Mouse (Mus musculus): ENCODE data around the gene Tln2.

Tln2 gene

DNA sequence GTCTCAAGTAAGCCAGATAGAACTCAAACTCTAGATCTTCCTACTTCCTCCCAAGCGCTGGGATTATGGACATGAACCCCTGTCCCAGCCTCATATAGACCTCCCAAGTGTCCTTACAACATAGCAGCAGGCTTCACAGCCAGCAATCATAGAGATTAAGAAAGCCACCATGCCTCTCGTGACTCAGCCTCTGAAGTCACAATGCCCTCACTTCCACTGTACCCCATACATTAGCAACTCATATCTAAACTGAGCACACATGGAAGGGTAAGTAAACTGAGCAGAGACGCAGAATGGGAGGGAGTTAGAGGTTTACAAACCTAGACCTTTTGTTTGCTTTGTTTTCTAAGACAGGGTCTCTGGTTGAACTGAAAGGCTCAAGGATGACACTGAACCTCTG, 13.7 kb downstream of the Tln2 start:
- DNase-seq: no peak

DNA sequence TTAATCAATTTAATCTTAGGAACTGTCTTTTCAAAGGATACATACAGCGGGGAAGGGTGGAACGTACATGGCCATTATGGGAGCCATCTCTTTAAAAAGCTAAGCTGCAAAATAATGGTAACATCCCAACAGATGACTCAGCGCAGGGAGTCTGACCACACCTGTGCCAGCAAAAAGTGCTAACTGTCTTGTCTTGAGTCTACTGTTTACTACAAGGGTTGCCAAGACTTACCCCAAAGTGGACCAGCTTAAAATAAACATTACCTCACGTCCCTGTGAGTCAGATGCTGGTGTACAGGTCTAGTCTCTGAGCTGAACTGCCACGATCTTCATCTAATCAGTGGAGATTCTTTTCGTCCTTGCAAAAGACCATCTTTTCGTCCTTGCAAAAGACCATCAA, 14.7 kb downstream of the Tln2 start:
- DNase-seq: peak; percentile 83

DNA sequence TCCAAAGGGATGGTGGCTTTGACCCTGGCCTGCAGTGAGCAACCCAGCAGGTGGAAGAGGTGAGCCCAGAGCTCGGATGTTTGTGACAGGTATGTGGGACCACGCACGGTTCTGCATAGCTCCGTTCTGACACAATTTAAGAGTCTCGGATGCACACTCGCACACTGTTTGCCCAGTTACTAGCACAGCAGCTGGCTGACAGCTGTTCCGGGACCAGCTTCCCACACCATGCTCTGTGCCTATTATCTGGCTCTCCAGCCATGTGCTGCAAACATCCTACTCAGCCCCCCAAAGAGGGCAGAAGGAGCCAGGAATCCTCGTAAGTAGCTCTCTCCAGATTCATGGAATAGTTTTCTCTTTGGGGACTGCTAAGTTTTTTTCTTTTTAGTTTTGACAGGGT, 17.6 kb downstream of the Tln2 start:
- peak; percentile 91 for DNase-seq

DNA sequence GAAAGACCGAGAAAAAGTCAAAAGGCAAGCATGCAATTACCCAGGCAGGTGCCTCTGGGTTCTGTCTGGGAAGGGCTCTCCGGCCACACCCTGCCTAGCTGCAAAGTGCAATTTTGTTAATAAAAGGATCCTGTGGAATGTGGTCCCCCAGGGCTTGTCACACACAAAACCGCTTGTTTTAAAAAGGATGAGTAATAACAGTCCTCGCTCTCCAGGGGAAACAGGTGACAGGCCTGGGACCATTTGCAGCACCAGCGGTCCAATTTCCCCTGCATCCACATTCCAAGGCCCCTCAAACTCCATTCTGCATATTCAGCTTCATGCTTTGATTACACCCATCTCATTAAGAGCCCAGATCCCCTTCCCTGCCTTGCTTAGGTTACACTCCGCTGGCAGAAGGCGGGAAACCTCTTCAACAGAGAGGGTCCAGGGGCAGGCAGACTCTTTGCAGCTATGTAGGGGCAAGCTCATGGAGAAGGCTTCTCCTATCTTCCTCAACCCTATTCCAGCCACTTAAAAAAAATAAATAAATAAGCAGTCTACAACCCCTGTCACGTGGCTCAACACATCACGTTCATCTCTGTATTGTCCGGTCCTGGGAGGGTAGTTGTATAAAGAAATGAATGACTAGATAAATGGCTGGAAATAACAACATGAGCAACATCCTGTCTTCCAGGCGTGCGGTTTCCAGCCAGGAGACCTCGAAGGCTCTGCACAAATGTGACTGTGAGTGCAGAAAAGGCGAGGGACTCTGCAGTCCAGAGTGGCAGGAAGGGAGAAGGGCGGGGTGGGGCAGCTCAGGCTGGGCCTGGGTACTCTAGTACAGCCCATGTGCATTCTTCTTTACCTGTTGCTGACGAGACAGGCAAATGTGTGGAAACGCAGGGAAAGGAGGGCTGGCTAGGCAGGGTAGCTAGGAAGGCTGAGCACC, 19.5 kb downstream of the Tln2 start:
- peak; percentile 79 for DNase-seq

GRCm38 (mm10) chr9:67534420-67534819, 25.1 kb downstream of the Tln2 start:
- DNase-seq: peak; percentile 88

- no peak for DNase-seq
Observed at GRCm38 (mm10) chr9:67533260-67533659, 26.2 kb downstream of the Tln2 start.

DNA sequence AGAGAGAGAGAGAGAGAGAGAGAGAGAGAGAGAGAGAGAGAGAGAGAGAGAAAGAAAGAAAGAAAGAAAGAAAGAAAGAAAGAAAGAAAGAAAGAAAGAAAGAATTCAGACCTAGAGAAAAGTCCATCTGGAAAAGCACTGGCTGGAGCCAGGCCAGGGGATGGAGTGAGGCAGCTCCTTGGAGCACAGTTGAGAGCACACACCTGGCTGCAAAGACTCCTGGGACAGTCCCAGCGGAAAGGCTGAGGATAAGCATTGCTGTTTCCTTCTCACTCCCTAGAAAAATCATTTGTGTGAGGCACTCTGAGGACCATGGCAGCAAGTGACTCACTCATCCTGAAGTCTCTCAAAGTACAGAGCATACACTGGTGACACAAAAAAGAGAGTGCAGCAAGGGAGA, 26.9 kb downstream of the Tln2 start:
- DNase-seq: peak; percentile 70

DNA sequence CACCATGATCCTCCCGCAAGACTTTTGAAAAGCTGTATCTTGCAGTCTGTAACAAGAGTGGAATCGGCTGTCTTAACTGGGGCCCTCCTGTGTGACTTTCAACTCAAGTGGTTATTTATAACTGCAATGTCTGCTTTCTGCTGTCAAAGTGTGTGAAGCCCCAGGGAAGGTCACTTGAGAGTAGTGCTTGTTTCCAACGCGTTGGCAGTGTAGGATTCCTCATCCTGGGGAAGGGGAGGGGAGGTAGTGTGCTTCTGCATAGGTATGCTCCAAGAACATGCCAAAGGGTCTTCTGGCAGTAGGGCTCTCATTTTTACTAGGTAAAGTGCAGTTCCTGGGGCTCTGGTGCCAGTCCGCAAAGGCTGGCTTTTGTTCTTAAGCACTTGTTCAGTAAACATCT, 29.9 kb downstream of the Tln2 start:
- DNase-seq: peak; percentile 91

DNA sequence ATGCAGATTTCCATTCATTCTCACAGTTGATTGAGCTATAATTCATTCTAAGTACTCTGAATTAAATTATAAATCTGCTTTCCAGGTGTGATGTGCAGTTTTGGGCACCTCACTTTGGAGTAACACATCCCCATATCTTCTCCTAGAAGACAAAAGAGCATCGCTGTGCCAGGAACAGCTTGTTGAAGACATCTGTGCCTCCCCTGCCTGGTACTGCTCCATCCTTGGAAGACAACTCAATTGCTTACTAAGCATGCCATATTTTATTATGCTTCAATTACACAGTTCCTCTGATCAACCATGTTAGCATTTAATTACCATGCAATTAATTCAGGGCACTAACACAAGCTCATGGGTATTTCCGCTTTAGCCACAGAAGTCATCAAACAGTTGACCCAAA, 31.8 kb downstream of the Tln2 start:
- no peak for DNase-seq

GRCm38 (mm10) chr9:67521736-67522135, 37.8 kb downstream of the Tln2 start:
- peak; percentile 88 for DNase-seq

GRCm38 (mm10) chr9:67509510-67509909, 50.0 kb downstream of the Tln2 start:
- DNase-seq: no peak

DNA sequence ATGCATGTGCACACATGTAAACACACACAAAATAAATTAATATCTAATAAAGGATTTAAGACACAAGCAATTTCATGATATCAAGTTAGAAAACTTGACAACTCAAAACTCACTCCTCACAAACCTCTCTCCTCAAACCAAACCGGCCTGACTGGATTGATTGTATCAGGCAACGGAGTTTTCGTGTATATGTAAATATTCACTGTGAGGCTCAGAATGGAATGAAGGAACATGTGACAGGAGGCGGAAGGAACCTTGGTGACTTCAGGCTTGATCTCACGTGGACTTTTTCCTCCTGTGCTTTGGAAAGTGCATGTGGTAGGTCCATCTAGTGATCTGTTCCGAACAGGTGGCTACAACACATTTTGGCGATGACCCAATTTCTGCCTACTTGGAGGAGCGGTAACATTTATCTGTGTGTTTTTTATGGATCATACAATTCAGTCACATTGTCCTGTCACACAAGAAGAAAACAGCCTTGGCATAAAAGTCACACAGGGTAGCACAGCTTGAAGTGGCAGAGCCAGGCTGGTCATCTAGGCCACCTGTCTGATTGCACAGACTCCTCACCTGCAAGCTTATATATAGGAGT, 54.7 kb downstream of the Tln2 start:
- DNase-seq: no peak

- no peak for DNase-seq
Observed at GRCm38 (mm10) chr9:67501801-67502200, 57.7 kb downstream of the Tln2 start.

DNA sequence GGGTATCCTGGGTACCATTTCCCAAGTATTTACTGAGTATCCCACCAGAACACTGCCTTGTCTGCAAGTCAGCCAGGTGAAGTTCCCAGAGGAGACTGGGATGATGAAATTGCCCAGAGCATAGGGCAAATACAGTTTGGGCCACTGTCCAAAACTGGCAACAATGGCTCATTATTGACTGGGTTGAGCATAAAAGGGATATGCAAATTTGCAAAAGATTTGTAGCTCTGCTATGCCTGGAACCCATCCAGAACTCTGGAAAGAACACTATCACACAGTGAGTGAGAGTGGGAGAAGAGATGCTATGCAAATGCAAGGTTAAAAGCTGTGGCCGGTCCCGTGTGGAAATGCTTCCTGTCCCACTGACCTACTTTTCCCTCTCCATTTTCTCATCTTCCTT, 63.1 kb downstream of the Tln2 start:
- DNase-seq: no peak

DNA sequence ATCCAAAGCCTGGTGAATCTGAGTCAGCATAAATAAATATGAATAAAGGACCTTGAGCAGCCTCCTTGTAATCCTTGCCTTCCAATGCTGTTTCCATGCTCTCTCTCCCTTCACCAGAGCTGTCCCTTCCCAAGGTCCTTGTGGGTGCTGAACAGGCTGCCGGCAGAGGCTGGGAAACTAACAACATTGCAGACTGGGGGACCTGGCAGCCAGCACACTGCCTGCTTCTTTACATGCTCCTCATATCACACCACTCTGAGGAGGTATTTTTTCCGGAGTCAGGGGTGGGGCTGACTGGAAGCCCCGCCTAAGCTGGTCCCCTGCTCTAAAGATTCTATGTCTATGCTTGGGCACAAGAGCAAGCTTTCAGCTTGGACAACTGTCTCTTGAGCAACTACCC, 64.2 kb downstream of the Tln2 start:
- no peak for DNase-seq

- DNase-seq: peak; percentile 91
Observed at GRCm38 (mm10) chr9:67493876-67494552, 65.5 kb downstream of the Tln2 start.

- no peak for DNase-seq
Observed at GRCm38 (mm10) chr9:67489370-67489769, 70.1 kb downstream of the Tln2 start.

GRCm38 (mm10) chr9:67486621-67487020, 72.9 kb downstream of the Tln2 start:
- DNase-seq: no peak

DNA sequence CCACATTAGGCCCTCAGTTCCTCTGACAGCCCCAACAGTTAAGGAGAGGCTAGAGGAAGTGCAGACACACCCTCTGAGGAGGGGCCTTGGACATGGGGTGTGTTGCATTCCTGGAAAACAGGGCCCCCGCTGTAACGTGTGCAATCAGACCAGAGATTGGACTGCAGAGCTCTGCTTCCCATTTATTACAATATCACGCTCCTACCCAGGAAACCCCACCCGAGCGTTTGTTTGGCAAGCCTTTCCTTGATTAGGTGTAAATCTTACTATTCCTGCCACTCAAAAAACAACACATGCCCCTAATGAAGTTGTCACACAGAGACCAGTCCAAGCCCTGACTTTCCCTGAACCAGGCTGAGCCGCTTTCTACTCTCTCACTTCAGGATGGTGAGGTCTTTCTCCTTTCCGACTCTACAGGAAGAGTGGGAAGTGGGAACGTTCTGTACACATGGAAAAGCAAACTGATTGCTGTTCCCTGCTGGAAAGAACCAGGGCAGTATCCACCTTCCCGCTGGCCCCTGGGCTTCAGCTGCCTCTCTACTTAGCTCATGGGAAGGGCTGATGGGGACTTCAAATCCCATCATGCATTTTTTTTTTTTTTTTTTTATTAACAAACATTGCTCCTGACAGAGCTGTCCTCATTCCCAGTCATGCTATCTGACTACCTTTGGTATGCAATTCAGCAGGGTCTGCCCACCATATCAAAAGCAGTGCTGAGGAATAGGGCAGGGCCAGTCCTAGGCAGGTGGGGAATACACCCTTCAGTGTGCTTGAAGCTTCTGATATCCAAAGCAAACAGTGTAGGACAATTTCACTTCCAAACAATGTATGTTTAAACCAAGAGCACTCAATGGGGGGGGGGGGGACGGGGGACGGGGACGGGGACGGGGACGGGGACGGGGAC, 74.1 kb downstream of the Tln2 start:
- peak; percentile 98 for DNase-seq

- no peak for DNase-seq
Observed at GRCm38 (mm10) chr9:67482277-67482676, 77.2 kb downstream of the Tln2 start.

GRCm38 (mm10) chr9:67481851-67482250, 77.7 kb downstream of the Tln2 start:
- no peak for DNase-seq

DNA sequence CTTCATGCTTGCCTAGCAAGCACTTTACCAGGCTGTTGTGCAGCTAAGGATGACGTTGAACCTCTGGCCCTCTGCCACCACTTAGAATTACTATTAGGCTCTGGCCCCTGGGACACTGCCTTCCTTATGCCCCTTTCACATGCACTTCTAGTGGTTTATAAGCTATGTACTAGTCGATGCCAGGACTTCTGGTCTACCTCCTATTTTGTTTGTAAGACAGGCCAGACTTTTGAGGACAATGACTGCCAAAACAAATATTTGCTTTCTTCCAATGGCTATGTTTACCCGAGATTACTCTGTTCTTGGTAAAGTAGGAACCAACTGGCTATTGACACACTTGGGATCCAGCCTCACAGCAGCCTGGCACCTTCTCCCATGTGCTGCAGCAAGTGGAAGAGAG, 82.1 kb downstream of the Tln2 start:
- no peak for DNase-seq

GRCm38 (mm10) chr9:67476184-67476583, 83.3 kb downstream of the Tln2 start:
- no peak for DNase-seq

Data from heart, adult 11 months (tissue).